Mouse (Mus musculus) c-Kit-negative CD71-positive TER-119-positive erythroid progenitor cells, embryonic 14.5 days (primary cell): ENCODE measurements around the gene Olfr881.

Source experiments
- DNase-seq: peaks from one replicate; pipeline ENCODE4 v3.0.0-alpha.2; 2013; ENCODE audit warnings: low read depth, low spot score

The Olfr881 gene

DNA sequence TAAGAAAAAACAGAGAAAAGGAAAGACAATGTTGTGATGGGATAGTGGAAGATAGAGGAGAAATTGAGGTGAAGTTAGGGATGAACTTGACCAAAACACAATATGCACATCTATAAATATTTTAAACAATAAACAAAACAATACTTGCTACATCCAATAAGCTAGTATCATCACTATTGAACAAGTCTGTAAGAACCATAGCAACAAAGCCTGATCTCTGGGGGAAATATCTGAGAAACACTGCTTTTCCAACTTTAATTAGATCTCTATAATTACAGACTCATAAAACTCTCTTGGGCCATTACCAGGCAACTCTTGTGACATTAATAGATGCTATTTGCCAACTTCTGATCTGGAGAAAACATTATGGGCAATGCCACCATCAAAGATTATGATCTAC is at the start of gene Olfr881:
TSS of gene Olfr881 (plus strand) at position 301 of the 400 bp plus-strand sequence.
- no peak for DNase-seq

DNA sequence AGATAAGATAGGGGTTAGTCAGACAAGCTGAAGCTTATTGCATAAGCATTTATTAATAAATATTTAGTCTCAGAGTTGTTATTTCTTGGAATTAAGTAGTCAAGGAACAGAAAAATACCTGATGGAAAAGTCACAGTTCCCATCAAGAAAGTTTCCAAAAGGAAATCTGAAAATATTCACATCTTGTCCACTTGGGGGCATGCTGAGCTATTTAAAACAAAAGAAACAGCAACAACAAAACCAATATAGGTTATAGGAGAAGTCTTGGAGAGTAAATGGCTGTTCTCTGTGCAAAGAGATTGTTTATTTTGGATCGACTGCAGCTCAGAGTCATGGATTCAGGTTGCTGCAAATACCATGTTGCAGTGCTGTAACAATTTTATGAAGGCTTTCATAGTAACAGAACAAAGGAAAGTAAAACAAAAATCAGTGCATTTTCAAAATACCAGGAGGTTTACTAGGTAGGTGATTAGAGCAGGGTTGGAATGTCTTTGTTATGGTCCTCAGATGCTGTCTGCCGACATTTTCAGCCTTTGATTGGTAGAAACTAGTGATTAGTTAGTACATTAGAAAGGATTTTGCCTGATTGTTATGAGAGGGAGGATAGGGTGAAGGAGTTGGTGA is 7.1 kb downstream of the Olfr881 start:
- no peak for DNase-seq

DNA sequence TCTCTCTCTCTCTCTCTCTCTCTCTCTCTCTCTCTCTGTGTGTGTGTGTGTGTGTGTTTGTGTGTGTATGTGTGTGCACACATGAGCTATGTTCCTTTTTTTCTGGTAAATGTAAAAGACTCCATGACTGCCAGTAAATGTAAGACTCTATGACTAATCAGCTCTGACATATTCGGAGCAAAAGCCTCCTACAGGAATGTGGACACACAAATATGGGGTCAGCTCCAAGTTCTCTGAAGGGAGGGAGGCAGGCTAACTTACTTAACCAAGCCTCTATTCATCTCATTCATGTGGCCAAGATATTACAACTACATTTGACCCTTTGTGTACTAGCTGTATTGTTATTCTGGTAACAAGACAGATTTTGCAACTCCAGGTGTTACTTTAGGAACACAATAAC is 8.4 kb downstream of the Olfr881 start:
- DNase-seq, result no peak

DNA sequence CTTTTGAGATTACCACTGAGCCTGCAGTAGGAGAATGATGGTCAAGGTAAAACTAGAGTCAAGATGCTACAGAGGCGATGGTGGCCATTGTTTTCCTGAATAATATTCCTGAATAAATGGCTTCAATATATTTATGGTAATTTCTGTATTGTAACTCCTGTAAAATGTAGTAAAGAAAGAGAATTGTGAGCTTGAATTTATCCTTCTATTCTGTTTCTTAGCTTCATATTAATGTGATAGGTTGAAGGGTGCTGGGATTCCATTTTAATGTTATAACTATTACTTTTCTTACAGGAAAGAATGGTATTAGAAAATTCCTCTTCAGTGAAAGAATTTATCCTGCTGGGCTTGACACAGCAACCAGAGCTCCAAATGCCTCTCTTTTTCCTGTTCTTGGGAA is 33.9 kb downstream of the Olfr881 start, which contains the start of gene Olfr883:
TSS of gene Olfr883 (plus strand) at position 301 of the 400 bp plus-strand sequence.
- no peak for DNase-seq
